Mouse (Mus musculus) brain, embryonic 14.5 days (tissue): ENCODE measurements around the gene Clpb.

Experiments used
- CTCF ChIP-seq: fragments of 200-500 bp; IDR thresholded peaks from 2 replicates; pipeline ENCODE4 v1.5.1; 2012; ENCODE audit warnings: inconsistent platforms, mild to moderate bottlenecking, moderate library complexity, borderline replicate concordance; ENCODE audit not compliant: insufficient read depth, insufficient read length; ENCODE audit errors: extremely low read depth
- POLR2A ChIP-seq: fragments of 200-500 bp; IDR thresholded peaks from 2 replicates; pipeline ENCODE4 v1.6.1; 2012; ENCODE audit warnings: mild to moderate bottlenecking, inconsistent platforms, borderline replicate concordance; ENCODE audit not compliant: poor library complexity, insufficient read depth, insufficient read length, severe bottlenecking; ENCODE audit errors: extremely low read depth

GRCm38 (mm10) chr7:101836271-101837153 lies 173.1 kb downstream of the Clpb start:
- TF ChIP-seq POLR2A: 0 out of 2 replicates have a peak, but pooled peaks have one; percentile 45
- TF ChIP-seq CTCF: no peak
